Mouse (Mus musculus) forebrain, embryonic 12.5 days (tissue): Measurements from ENCODE around the gene Cds2. TPM values are rescaled to one million over a fixed set of nuclear protein-coding genes. Genes with fewer than 3 reads are reported as not detected.
A peak's percentile ranks its signal among the peaks of the same experiment; 100 is the strongest.
"Not testable (repeated sequence)": the region's sequence is repeated elsewhere in the genome, so short reads cannot be mapped to it uniquely, and the experiment has no call there.

ENCODE experiments used
- ATAC-seq: fragments of 200-750 bp; cut with Nextera tagmentation; 2 replicates; pipeline ENCODE4 v1.8.0; 2017; ENCODE audit warnings: moderate TSS enrichment; ENCODE audit not compliant: low FRiP score
- H3K27ac ChIP-seq: fragments of 300-500 bp; sonication (generic); 2 replicates; pipeline ENCODE4 v1.5.1; 2016; ENCODE audit warnings: mild to moderate bottlenecking
- H3K27me3 ChIP-seq: fragments of 300-500 bp; sonication (generic); 2 replicates; pipeline ENCODE4 v1.6.1; 2016; ENCODE audit warnings: mild to moderate bottlenecking
- H3K36me3 ChIP-seq: fragments of 300-500 bp; sonication (generic); replicated peaks from 2 replicates; pipeline ENCODE4 v1.6.1; 2016; ENCODE audit warnings: mild to moderate bottlenecking
- H3K4me1 ChIP-seq: fragments of 300-500 bp; sonication (generic); 2 replicates; pipeline ENCODE4 v1.6.1; 2016
- H3K4me2 ChIP-seq: fragments of 300-500 bp; sonication (generic); 2 replicates; pipeline ENCODE4 v1.6.1; 2016; ENCODE audit warnings: mild to moderate bottlenecking, moderate library complexity
- H3K4me3 ChIP-seq: fragments of 300-500 bp; sonication (generic); replicated peaks from 2 replicates; pipeline ENCODE4 v1.5.1; 2016; ENCODE audit warnings: mild to moderate bottlenecking
- H3K9ac ChIP-seq: fragments of 300-500 bp; sonication (generic); 2 replicates; pipeline ENCODE4 v1.6.1; 2016; ENCODE audit warnings: mild to moderate bottlenecking
- H3K9me3 ChIP-seq: fragments of 300-500 bp; sonication (generic); 2 replicates; pipeline ENCODE4 v1.6.1; 2016
- WGBS: fragments of 180-500 bp; shearing (Covaris S2); methylation state at CpG from one replicate; pipeline ENCODE4 v1.1.7; 2016; 5-methylcytosine and 5-hydroxymethylcytosine counted together
- polyA plus RNA-seq: library from polyadenylated mRNA; unstranded; fragments of >200 nt; fragmentation: Nextera tagmentation; extraction: Ambion mirVana; gene quantifications from 2 replicates; pipeline ENCODE4 v1.2.1, GENCODE M21; 2016

The Cds2 gene
- polyA plus RNA-seq, 1 experiment from 2014 or later, result 37.8 TPM

- peaks cover 69% of the 10 kb centered on the region for H3K36me3 ChIP-seq
- no peaks in the 10 kb centered on the region for H3K27me3 ChIP-seq
- H3K27ac ChIP-seq, result no peak overlapping the region
- no peak overlapping the region for H3K9ac ChIP-seq
- WGBS, result 95% methylated on average over 11 of the region's 11 CpGs
- H3K4me2 ChIP-seq, result no peak overlapping the region
- H3K9me3 ChIP-seq, result no peaks in the 10 kb centered on the region
- no peak for ATAC-seq
- H3K4me1 ChIP-seq, result no peaks in the 10 kb centered on the region
- no peak overlapping the region for H3K4me3 ChIP-seq
These were observed 44.4 kb downstream of the Cds2 start for GRCm38 (mm10) chr2:132307213-132307843.

GRCm38 (mm10) chr2:132308829-132309228 is 45.9 kb downstream of the Cds2 start:
- Histone ChIP-seq H3K27me3 (no peaks in the 10 kb centered on the region), H3K27ac (no peak overlapping the region), H3K4me3 (no peak overlapping the region), H3K4me1 (no peaks in the 10 kb centered on the region), H3K9ac (no peak overlapping the region), H3K4me2 (no peak overlapping the region), H3K9me3 (no peaks in the 10 kb centered on the region), H3K36me3 (peaks cover 57% of the 10 kb centered on the region)
- ATAC-seq, result no peak
- WGBS, result 92% methylated on average over 6 of the region's 6 CpGs

- no peaks in the 10 kb centered on the region for H3K9me3 ChIP-seq
- H3K27me3 ChIP-seq, result no peaks in the 10 kb centered on the region
- H3K9ac ChIP-seq, result no peak overlapping the region
- no peak overlapping the region for H3K4me3 ChIP-seq
- WGBS, result 96% methylated on average over 6 of the region's 6 CpGs
- H3K4me1 ChIP-seq, result no peaks in the 10 kb centered on the region
- H3K4me2 ChIP-seq, result no peak overlapping the region
- no peak overlapping the region for H3K27ac ChIP-seq
- H3K36me3 ChIP-seq, result peaks cover 51% of the 10 kb centered on the region
- ATAC-seq, result no peak
These were observed 46.5 kb downstream of the Cds2 start for GRCm38 (mm10) chr2:132309398-132309930.

GRCm38 (mm10) chr2:132312616-132313015 is 49.7 kb downstream of the Cds2 start:
- WGBS, result 78% methylated on average over 5 of the region's 5 CpGs
- Histone ChIP-seq H3K4me3 (no peak overlapping the region), H3K4me1 (no peaks in the 10 kb centered on the region), H3K9ac (no peak overlapping the region), H3K27ac (no peak overlapping the region), H3K4me2 (no peak overlapping the region), H3K9me3 (no peaks in the 10 kb centered on the region), H3K27me3 (0 out of 2 replicates have a peak, but pooled peaks cover 3% of the 10 kb centered on the region), H3K36me3 (peaks cover 24% of the 10 kb centered on the region)
- no peak for ATAC-seq

GRCm38 (mm10) chr2:132313568-132313967 is 50.6 kb downstream of the Cds2 start:
- Histone ChIP-seq H3K4me1 (no peaks in the 10 kb centered on the region), H3K27ac (no peak overlapping the region), H3K27me3 (0 out of 2 replicates have a peak, but pooled peaks cover 3% of the 10 kb centered on the region), H3K36me3 (peaks cover 15% of the 10 kb centered on the region), H3K4me2 (no peak overlapping the region), H3K9me3 (no peaks in the 10 kb centered on the region), H3K9ac (no peak overlapping the region), H3K4me3 (no peak overlapping the region)
- ATAC-seq, result no peak
- 92% methylated on average over 2 of the region's 2 CpGs for WGBS

GRCm38 (mm10) chr2:132314057-132314456 is 51.1 kb downstream of the Cds2 start:
- not testable (repeated sequence) for H3K27ac ChIP-seq, H3K9ac ChIP-seq, H3K4me3 ChIP-seq, H3K4me2 ChIP-seq, ATAC-seq, H3K27me3 ChIP-seq, H3K4me1 ChIP-seq, H3K9me3 ChIP-seq
- WGBS, result 84% methylated on average over 8 of the region's 8 CpGs
- peaks cover 13% of the 10 kb centered on the region for H3K36me3 ChIP-seq

GRCm38 (mm10) chr2:132316041-132316808 is 53.3 kb downstream of the Cds2 start:
- Histone ChIP-seq H3K4me3 (no peak overlapping the region), H3K9ac (no peak overlapping the region), H3K27me3 (0 out of 2 replicates have a peak, but pooled peaks cover 3% of the 10 kb centered on the region), H3K27ac (no peak overlapping the region), H3K4me2 (no peak overlapping the region), H3K36me3 (no peaks in the 10 kb centered on the region), H3K9me3 (no peaks in the 10 kb centered on the region), H3K4me1 (no peaks in the 10 kb centered on the region)
- 39% methylated on average over 8 of the region's 8 CpGs for WGBS
- ATAC-seq, result peak; percentile 76; the same call in 1 of the 2 replicates

GRCm38 (mm10) chr2:132317178-132317577 is 54.2 kb downstream of the Cds2 start:
- WGBS, result 89% methylated on average over 1 of the region's 1 CpGs
- H3K4me3 ChIP-seq, result no peak overlapping the region

GRCm38 (mm10) chr2:132320516-132320915 is 57.6 kb downstream of the Cds2 start:
- Histone ChIP-seq H3K4me1 (no peaks in the 10 kb centered on the region), H3K4me2 (no peak overlapping the region), H3K36me3 (no peaks in the 10 kb centered on the region), H3K9me3 (no peaks in the 10 kb centered on the region), H3K9ac (no peak overlapping the region), H3K4me3 (no peak overlapping the region), H3K27ac (no peak overlapping the region), H3K27me3 (0 out of 2 replicates have a peak, but pooled peaks cover 3% of the 10 kb centered on the region)
- WGBS, result 74% methylated on average over 5 of the region's 5 CpGs
- no peak for ATAC-seq

More at GRCm38 (mm10) chr2:132317178-132317577, 54.2 kb downstream of the Cds2 start:
- H3K27me3 ChIP-seq, result 0 out of 2 replicates have a peak, but pooled peaks cover 3% of the 10 kb centered on the region
- H3K27ac ChIP-seq, result no peak overlapping the region
- no peak for ATAC-seq
- H3K9ac ChIP-seq, result no peak overlapping the region
- no peaks in the 10 kb centered on the region for H3K36me3 ChIP-seq
- no peaks in the 10 kb centered on the region for H3K9me3 ChIP-seq
- H3K4me2 ChIP-seq, result no peak overlapping the region
- no peaks in the 10 kb centered on the region for H3K4me1 ChIP-seq

GRCm38 (mm10) chr2:132323541-132323940 is 60.6 kb downstream of the Cds2 start:
- Histone ChIP-seq H3K9me3 (no peaks in the 10 kb centered on the region), H3K4me1 (no peaks in the 10 kb centered on the region), H3K4me2 (no peak overlapping the region), H3K36me3 (no peaks in the 10 kb centered on the region), H3K27me3 (no peaks in the 10 kb centered on the region), H3K9ac (no peak overlapping the region), H3K27ac (no peak overlapping the region), H3K4me3 (no peak overlapping the region)
- WGBS, result 74% methylated on average over 4 of the region's 4 CpGs
- no peak for ATAC-seq

GRCm38 (mm10) chr2:132337202-132337601 is 74.3 kb downstream of the Cds2 start:
- H3K27me3 ChIP-seq, result no peaks in the 10 kb centered on the region
- no peak overlapping the region for H3K27ac ChIP-seq
- H3K36me3 ChIP-seq, result no peaks in the 10 kb centered on the region
- no peaks in the 10 kb centered on the region for H3K9me3 ChIP-seq
- no peak overlapping the region for H3K4me2 ChIP-seq
- no peaks in the 10 kb centered on the region for H3K4me1 ChIP-seq
- no peak for ATAC-seq
- H3K4me3 ChIP-seq, result no peak overlapping the region
- 89% methylated on average over 2 of the region's 2 CpGs for WGBS
- H3K9ac ChIP-seq, result no peak overlapping the region

GRCm38 (mm10) chr2:132340350-132340749 is 77.4 kb downstream of the Cds2 start:
- Histone ChIP-seq H3K9me3 (no peaks in the 10 kb centered on the region; the same call in 1 of the 2 replicates), H3K36me3 (no peaks in the 10 kb centered on the region), H3K9ac (no peak overlapping the region), H3K4me3 (no peak overlapping the region), H3K27ac (no peak overlapping the region), H3K4me2 (no peak overlapping the region), H3K4me1 (no peaks in the 10 kb centered on the region), H3K27me3 (no peaks in the 10 kb centered on the region)
- no peak for ATAC-seq
- 86% methylated on average over 2 of the region's 2 CpGs for WGBS
